ENCODE assay signal across 8 mouse cellular contexts in the genomic region with DNA sequence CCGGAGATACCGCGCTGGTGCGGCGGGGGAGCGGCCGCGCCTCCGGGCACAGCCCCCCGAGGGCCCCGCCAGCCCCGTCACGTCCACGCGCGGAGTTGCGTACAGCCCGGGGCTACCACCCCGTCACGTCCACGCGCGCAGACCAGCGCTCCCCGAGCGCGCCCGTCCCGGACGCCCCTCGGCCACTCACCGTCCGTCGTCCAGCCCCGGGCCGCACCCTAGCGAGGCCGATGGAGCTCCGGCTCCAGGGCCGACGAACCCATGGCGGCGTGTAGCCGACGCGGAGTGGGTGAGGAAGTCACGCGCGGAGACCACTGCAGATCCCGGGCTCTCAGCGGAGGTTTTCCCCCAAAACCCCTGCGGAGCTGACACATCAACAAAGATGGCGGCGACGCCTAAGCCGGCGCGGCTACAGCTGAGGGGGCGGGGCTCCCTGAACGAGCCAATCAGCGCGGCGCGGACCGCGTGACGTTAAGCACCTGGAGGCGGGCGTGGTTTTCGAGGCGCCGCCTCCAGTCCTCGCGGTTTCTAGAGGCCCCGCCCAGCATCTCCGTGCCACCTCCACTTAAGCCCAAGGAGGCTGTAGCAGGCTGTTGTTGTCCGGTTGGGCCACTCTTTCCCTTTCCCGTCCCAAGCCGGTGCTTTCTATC. TPM values are rescaled to one million over a fixed set of nuclear protein-coding genes. Genes with fewer than 3 reads are reported as not detected.
DNase-seq lines count a peak whose midpoint lies in the region; ATAC-seq and TF ChIP-seq lines count a peak whose summit lies in the region.

A gene (minus strand): TSS at position 393 of the 650 bp plus-strand sequence.

- H3K4me1 ChIP-seq in cortical plate, adult 2 months (ENCODE audit: control insufficient read depth, insufficient read depth, low read length) = peaks cover 15% of the 10 kb centered on the region

- peak; percentile 89 to 94 for DNase-seq in gastrocnemius, adult 8-10 months (ENCODE audit: low spot score in 2 of 2)
- peak; percentile 97 for DNase-seq in induced T-regulatory cell, adult 2 months (ENCODE audit: low read depth)
- peak; percentile 86 to 97 for DNase-seq in left cerebral cortex, adult 9 months (ENCODE audit: low spot score in 2 of 2)
- DNase-seq in right cerebral cortex, postnatal 14 days = peak; percentile 98
- DNase-seq in urinary bladder, postnatal 36 days (ENCODE audit: low spot score in 2 of 2) = peak; percentile 92 to 94

- ATAC-seq in activated CD4-positive, CD25-positive, alpha-beta regulatory T cell, adult 4 months = peak; percentile 96
- peak; percentile 97 for ATAC-seq in megakaryocyte progenitor cell, adult 5-6 weeks (replicated peaks; ENCODE audit: poor library complexity)

- TF ChIP-seq CTCF in cortical plate, adult 2 months (IDR thresholded peaks at IDR 0.05; ENCODE audit: extremely low read depth, insufficient read depth, low read length) = no peak

- peak within 1 kb of the TSS; percentile 75 for H3K27ac ChIP-seq in cortical plate, adult 2 months (ENCODE audit: insufficient read depth, low read length)

- peak; percentile 83 for TF ChIP-seq POLR2A in cortical plate, adult 2 months (IDR thresholded peaks at IDR 0.05; ENCODE audit: extremely low read depth, insufficient read depth, low read length)

- H3K4me3 ChIP-seq in cortical plate, adult 2 months (ENCODE audit: insufficient read depth, low read length) = peak within 1 kb of the TSS; percentile 63

RNA-seq across cellular contexts. Expression of the gene that starts here (rescaled TPM):
- 10 to 100 TPM in 1 of 2 experiments, 1 to 10 TPM in 1; 9.0 to 10.4 TPM for polyA plus RNA-seq in activated CD4-positive, CD25-positive, alpha-beta regulatory T cell, adult 4 months (2017; shearing (Covaris generic))
- 15.9 and 17.1 TPM in 2 replicates for polyA plus RNA-seq in cortical plate, adult 2 months (2012; rRNA removed)
- 10 to 100 TPM; 20.5 to 27.4 (median 24.4) TPM for total RNA-seq in gastrocnemius, adult 8-10 months (2022)
- 6.6 and 7.3 TPM in 2 replicates for total RNA-seq in megakaryocyte progenitor cell, adult 5-6 weeks (2015)
- 23.8 and 32.2 TPM in 2 replicates for total RNA-seq in megakaryocyte progenitor cell, adult 5-6 weeks (2017)

Comparison
In these comparisons a context has a peak if more than half of its experiments do, and no peak if none do; other contexts are left out.
1. Peak in every context shown above with its lines: DNase-seq, ATAC-seq, H3K4me3 ChIP-seq and H3K27ac ChIP-seq.